In the genomic region with DNA sequence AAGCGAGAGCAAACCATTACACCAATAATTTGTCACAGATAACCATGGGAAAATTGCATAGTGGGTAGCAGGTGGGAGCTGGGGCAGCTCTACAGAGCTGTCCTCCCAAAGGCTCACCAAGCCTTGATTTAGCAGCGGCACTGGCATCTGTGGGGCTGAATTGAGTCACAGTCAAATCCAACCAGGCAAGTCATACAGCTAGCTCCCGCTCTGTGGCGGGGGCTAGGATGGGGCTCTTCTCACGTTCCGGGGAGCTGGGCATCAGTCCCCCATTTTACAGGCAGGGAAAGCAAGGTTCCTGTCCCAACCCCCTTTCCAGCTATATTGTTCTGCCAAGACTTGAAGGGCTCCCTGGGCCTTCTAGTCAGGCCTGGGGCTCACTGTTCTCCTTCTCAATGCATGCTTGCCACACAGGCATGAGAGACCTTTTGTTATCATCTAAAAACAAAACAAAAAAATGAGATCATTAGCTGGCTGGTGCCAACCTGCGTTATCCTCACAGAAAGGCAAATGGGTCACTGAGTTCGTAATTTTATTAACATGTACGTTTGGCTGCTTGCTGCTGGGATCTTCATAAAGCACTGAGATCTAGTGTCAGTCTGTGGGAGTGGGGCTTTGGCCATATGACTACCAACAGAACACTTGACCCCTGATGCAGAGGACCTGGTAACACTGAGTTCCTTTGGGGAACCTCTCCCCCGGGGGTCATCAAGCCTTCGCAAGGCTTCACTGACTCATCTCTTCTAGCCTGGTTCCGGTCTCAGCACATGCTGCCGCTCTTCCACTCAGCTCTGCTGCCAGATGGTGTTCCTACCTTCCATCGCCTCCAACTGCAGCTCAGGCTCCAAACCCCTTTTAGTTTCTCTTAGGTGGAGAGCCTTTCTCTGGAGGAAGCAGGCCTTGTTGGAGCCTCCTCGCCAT, we compare ENCODE assay signal across 11 mouse cellular contexts. TPM values are rescaled to one million over a fixed set of nuclear protein-coding genes. Genes with fewer than 3 reads are reported as not detected.
DNase-seq lines count a peak whose midpoint lies in the region; ATAC-seq and TF ChIP-seq lines count a peak whose summit lies in the region.
"Had no signal": no experiment of that assay in that cellular context is flagged by ENCODE, and none has a peak within 500 bp of the region (broad histone marks: within the 10 kb centered on the region; RNA-seq: fewer than 3 reads in every experiment).

No protein-coding gene starts in this region.

- H3K36me3 ChIP-seq in heart, embryonic 14.5 days (ENCODE audit: control insufficient read depth, insufficient read depth, low read length), result peaks cover 32% of the 10 kb centered on the region
- peaks cover 33% of the 10 kb centered on the region for H3K36me3 ChIP-seq in forebrain, postnatal 0 days (ENCODE audit: insufficient read depth)
- H3K36me3 ChIP-seq in liver, embryonic 12.5 days, result peaks cover 29% of the 10 kb centered on the region

- H3K4me1 ChIP-seq in heart, embryonic 14.5 days (ENCODE audit: control insufficient read depth in 2 of 2, insufficient read depth in 2 of 2, low read length in 2 of 2), result peaks cover 21 to 27% of the 10 kb centered on the region in 2 experiments
- H3K4me1 ChIP-seq in forebrain, postnatal 0 days (ENCODE audit: insufficient read depth), result peaks cover under 1% of the 10 kb centered on the region; the same call in 1 of the 2 replicates
- H3K4me1 ChIP-seq in liver, embryonic 12.5 days, result no peaks in the 10 kb centered on the region

- H3K9me3 ChIP-seq in heart, embryonic 14.5 days (ENCODE audit: control insufficient read depth, low read length), result no peaks in the 10 kb centered on the region
- H3K9me3 ChIP-seq in forebrain, postnatal 0 days (ENCODE audit: low read length), result no peaks in the 10 kb centered on the region
- no peaks in the 10 kb centered on the region for H3K9me3 ChIP-seq in liver, embryonic 12.5 days (replicated peaks)

- H3K4me3 ChIP-seq in heart, embryonic 14.5 days (ENCODE audit: control insufficient read depth in 1 of 2, insufficient read depth in 1 of 2, low read depth in 1 of 2, low read length in 2 of 2), result no peak overlapping the region
- no peak overlapping the region for H3K4me3 ChIP-seq in forebrain, postnatal 0 days (ENCODE audit: low read depth, low read length)
- no peak overlapping the region for H3K4me3 ChIP-seq in liver, embryonic 12.5 days

- 0 out of 2 replicates have a peak overlapping the region, but pooled peaks have one; percentile 21 for H3K9ac ChIP-seq in heart, embryonic 14.5 days (ENCODE audit: low read length)
- no peak overlapping the region for H3K9ac ChIP-seq in forebrain, postnatal 0 days
- H3K9ac ChIP-seq in liver, embryonic 12.5 days, result no peak overlapping the region

- no peak overlapping the region for H3K27ac ChIP-seq in heart, embryonic 14.5 days (replicated peaks in 1 of 2; ENCODE audit: control insufficient read depth in 1 of 2, insufficient read depth in 1 of 2, low read depth in 2 of 2, low read length in 2 of 2)
- H3K27ac ChIP-seq in forebrain, postnatal 0 days (ENCODE audit: low read depth, low read length), result 0 out of 2 replicates have a peak overlapping the region, but pooled peaks have one; percentile 21
- H3K27ac ChIP-seq in liver, embryonic 12.5 days, result no peak overlapping the region

- H3K4me2 ChIP-seq in heart, embryonic 14.5 days (ENCODE audit: low read length), result no peak overlapping the region
- H3K4me2 ChIP-seq in forebrain, postnatal 0 days (ENCODE audit: low read depth), result no peak overlapping the region
- H3K4me2 ChIP-seq in liver, embryonic 12.5 days, result no peak overlapping the region

- H3K27me3 ChIP-seq in heart, embryonic 14.5 days (ENCODE audit: control insufficient read depth, insufficient read depth, low read length), result no peaks in the 10 kb centered on the region
- H3K27me3 ChIP-seq in forebrain, postnatal 0 days (ENCODE audit: insufficient read depth, low read length), result no peaks in the 10 kb centered on the region
- peaks cover 25% of the 10 kb centered on the region for H3K27me3 ChIP-seq in liver, embryonic 12.5 days (replicated peaks)

- DNase-seq in heart, adult 9 months (ENCODE audit: low spot score in 2 of 2), result no peak
- peak; percentile 68 to 78 for DNase-seq in right cerebral cortex, postnatal 10 days (ENCODE audit: low spot score in 2 of 2)
- DNase-seq in right cerebral cortex, postnatal 4 days, result no peak
- DNase-seq in forebrain, postnatal 0 days, result peak; percentile 27
- DNase-seq in right cerebral cortex, postnatal 36 days (ENCODE audit: low spot score in 2 of 2), result peak; percentile 72 to 82
- DNase-seq in lung, postnatal 36 days, result no peak
- DNase-seq: gastrocnemius, postnatal 25 days; kidney, adult 2 months had no signal

- 70% methylated on average over 15 of the region's 15 CpGs for WGBS in heart, embryonic 14.5 days
- WGBS in forebrain, postnatal 0 days, result 56% methylated on average over 15 of the region's 15 CpGs
- 71% methylated on average over 15 of the region's 15 CpGs for whole genome bisulfite sequencing in liver, embryonic 12.5 days (ENCODE audit: insufficient replicate concordance)

- no peak for TF ChIP-seq CTCF in forebrain, postnatal 0 days (IDR thresholded peaks at IDR 0.05; ENCODE audit: low read depth)

- no peak for ATAC-seq in heart, embryonic 14.5 days (ENCODE audit: insufficient number of reproducible peaks, insufficient read depth, low FRiP score, low read depth)
- ATAC-seq in forebrain, postnatal 0 days, result 0 out of 2 replicates have a peak, but pooled peaks have one; percentile 20
- ATAC-seq in liver, embryonic 12.5 days, result no peak

RNA-seq across cellular contexts. Expression of a gene that starts 5.3 kb away (rescaled TPM):
- polyA plus RNA-seq in heart, embryonic 14.5 days (2014; fragmentation: Nextera tagmentation; extraction: Ambion mirVana), result 16.7 and 22.5 TPM in 2 replicates
- total RNA-seq in forebrain, postnatal 0 days (2014; rRNA removed), result 80.9 and 98.2 TPM in 2 replicates
- polyA plus RNA-seq in forebrain, postnatal 0 days (2015; fragmentation: Nextera tagmentation; extraction: Ambion mirVana), result 97.6 and 120 TPM in 2 replicates
- 5.4 and 5.5 TPM in 2 replicates for polyA plus RNA-seq in liver, embryonic 12.5 days (2016; fragmentation: Nextera tagmentation; extraction: Ambion mirVana)
- total RNA-seq: megakaryocyte, adult 5-6 weeks had no signal

RNA-seq across cellular contexts. Expression of a gene that starts 50.0 kb away (rescaled TPM):
- 80.6 and 82.1 TPM in 2 replicates for polyA plus RNA-seq in heart, embryonic 14.5 days (2014; fragmentation: Nextera tagmentation; extraction: Ambion mirVana)
- total RNA-seq in forebrain, postnatal 0 days (2014; rRNA removed), result 85.2 and 95.0 TPM in 2 replicates
- 53.1 and 76.6 TPM in 2 replicates for polyA plus RNA-seq in forebrain, postnatal 0 days (2015; fragmentation: Nextera tagmentation; extraction: Ambion mirVana)
- 50.4 and 53.6 TPM in 2 replicates for polyA plus RNA-seq in liver, embryonic 12.5 days (2016; fragmentation: Nextera tagmentation; extraction: Ambion mirVana)

RNA-seq across cellular contexts. Expression of a gene that starts 55.7 kb away (rescaled TPM):
- polyA plus RNA-seq in heart, embryonic 14.5 days (2014; fragmentation: Nextera tagmentation; extraction: Ambion mirVana), result 0.51 and 1.2 TPM in 2 replicates
- total RNA-seq in forebrain, postnatal 0 days (2014; rRNA removed), result 0.31 and 0.52 TPM in 2 replicates
- polyA plus RNA-seq in forebrain, postnatal 0 days (2015; fragmentation: Nextera tagmentation; extraction: Ambion mirVana), result 0.21 TPM in 2 replicates
- 0.11 and 0.12 TPM in 2 replicates for polyA plus RNA-seq in liver, embryonic 12.5 days (2016; fragmentation: Nextera tagmentation; extraction: Ambion mirVana)
- total RNA-seq: megakaryocyte, adult 5-6 weeks had no signal

Comparison
In these comparisons a context has a peak if more than half of its experiments do, and no peak if none do; other contexts are left out.
1. DNase-seq: peak in right cerebral cortex, postnatal 10 days (2 of 2), forebrain, postnatal 0 days (single experiment) and right cerebral cortex, postnatal 36 days (2 of 2); none in heart, adult 9 months (0 of 2), right cerebral cortex, postnatal 4 days (single experiment) and lung, postnatal 36 days (single experiment).